Mouse (Mus musculus) spleen, postnatal 10 days (tissue): ENCODE results near the gene Glra1.
A peak's percentile ranks its signal among the peaks of the same experiment; 100 is the strongest.
"Not testable (repeated sequence)": the region's sequence is repeated elsewhere in the genome, so short reads cannot be mapped to it uniquely, and the experiment has no call there.

Source experiments
- DNase-seq, 2 experiments: peaks; one replicate each; pipeline ENCODE4 v3.0.0; 2021 to 2022; ENCODE audit warnings: low spot score in 2 of 2

Gene Glra1

DNA sequence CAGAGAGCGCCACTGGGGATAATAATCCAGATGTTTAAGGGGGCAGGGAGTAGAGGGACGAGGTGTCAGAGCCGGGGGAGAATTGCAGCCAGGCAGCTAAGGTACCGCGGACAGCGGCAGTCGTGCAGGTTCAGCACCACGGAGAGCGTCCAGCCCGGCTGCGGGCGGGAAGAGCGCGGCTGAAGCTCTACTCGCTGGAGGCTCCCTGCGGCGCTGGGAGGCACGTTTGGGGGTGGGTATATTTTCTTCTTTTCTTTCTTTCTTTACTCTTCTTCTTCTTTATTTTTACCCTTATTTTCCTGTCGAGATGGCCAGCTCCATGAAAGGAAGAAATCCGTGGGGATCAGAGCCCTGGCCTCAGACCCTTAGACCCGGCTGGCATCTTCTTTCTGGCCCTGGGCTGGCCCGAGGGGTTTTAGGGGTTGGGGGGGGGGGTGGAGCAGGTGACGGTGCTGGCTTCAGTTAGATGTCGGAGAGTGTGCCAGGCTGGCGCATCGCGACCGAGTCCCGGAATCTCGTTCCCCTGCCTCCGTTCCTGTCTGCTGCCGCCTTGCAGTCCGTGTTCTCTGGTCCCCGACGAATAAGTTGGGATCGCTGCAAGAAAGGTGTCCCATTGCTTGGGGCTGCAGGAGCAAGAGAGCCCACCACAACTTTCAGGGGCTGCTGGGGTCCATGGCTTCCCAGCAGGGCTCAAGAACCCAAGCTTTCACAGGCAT, at the start of gene Glra1:
Gene Glra1 (minus strand): TSS at position 391 of the 716 bp plus-strand sequence.
- DNase-seq, result peak; percentile 17 to 71

DNA sequence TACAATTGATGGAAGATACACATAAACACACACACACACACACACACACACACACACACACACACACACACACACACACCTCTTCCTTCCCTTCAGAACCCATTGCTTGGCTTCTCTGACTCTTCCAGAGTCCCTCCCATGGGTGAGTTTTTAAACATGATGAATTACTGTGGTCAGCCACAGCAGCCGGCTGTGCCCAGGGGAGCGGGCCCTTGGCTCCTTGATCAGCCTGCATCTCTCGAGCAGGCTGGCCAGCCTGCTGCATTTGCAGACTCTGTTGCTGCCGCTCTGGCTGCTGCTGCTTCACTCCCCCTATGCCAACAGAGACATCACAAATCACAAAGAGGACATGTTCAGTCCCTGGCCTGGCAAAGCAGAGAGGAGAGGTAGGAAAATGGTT, 29.0 kb upstream of the Glra1 start:
- DNase-seq, result no peak

DNA sequence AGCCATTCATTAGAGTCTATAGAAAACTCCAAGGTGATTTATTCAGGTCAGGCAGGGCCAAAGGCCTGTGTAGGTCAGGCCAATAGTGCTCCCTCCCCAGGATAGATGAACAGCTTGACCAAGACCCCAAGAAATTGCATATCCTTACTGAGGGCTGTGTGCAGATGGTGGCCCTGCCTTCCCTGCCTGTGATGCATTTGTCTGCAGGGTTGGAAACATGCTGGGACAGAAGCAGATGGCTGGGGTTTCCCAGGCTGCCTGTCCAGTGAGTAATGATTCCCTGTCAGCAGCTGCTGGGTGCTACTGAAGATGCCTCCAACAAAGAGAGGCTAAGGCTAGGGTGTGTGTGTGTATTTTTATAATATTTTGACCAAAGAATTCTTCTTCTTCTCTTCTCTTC, 25.9 kb upstream of the Glra1 start:
- no peak for DNase-seq

DNA sequence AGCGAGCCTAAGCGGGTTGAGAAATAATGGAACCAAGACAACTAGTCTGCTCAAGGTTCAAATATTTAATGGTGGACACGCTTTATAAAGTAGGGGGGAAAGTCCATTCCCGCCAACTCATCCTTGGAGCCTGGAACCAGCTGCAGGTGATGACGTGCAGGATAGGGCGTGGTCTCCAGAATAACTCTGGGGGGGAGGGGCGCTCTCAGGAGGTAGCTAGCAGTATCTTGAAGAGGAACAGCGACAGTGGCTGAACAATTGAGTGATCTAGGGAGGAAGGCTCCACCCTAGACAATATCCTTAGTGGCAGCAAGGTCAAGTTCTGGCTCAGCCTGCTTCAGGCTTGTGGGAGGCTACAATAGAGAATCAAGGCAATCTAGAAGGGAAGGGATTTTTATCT, 6.6 kb upstream of the Glra1 start:
- not testable (repeated sequence) for DNase-seq

GRCm38 (mm10) chr11:55608524-55608920, 524 bp upstream of the Glra1 start:
- no peak for DNase-seq

- no peak for DNase-seq
Observed at GRCm38 (mm10) chr11:55607066-55607807, 761 bp downstream of the Glra1 start.

GRCm38 (mm10) chr11:55601447-55602065, 6.4 kb downstream of the Glra1 start:
- no peak for DNase-seq

- no peak for DNase-seq
Observed at GRCm38 (mm10) chr11:55595726-55596125, 12.3 kb downstream of the Glra1 start.

GRCm38 (mm10) chr11:55594411-55594810, 13.6 kb downstream of the Glra1 start:
- DNase-seq, result no peak

DNA sequence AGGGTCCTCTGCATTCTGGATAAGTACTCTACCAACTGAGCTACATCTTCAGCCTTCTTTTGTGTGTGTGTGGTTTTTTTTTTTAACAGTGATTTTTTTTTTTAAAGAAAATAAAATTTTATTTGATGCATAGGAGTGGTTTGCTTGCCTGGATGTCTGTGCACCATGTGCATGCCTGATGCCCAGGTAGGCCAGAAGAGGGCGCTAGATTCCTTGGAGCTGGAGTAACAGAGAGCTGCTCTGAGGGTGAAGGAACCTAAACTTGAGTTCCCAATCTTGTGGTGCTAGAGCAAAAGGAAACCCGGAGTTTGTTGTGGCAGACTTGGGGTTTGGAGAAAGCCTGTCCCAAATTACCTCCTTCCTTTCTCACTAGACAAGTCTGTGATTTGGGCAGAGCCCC, 16.8 kb downstream of the Glra1 start:
- no peak for DNase-seq

- DNase-seq, result no peak
Observed at GRCm38 (mm10) chr11:55589376-55590167, 18.4 kb downstream of the Glra1 start.

DNA sequence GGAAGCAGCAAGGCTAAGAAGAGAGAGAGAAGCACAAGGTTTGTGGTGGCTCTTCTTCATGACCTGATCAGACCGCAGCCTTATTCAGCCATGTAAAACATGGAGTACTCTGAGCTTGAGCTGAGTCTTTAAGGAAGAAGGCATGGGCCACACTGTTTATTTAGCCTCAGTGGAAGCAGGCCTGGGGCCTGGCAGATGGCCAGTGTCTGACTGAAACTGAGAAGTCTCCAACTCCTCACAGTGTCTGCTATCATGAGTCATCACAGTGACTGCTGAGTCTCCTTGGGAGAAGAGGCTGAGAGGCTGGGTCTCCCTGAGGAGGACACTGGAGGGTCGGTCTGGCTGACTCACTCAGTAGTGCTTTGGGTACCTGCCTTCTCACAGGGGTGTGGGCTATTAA, 33.6 kb downstream of the Glra1 start:
- no peak for DNase-seq

GRCm38 (mm10) chr11:55571144-55571543, 36.9 kb downstream of the Glra1 start:
- peak; percentile 4 to 27 for DNase-seq

GRCm38 (mm10) chr11:55566309-55567099, 41.5 kb downstream of the Glra1 start:
- no peak for DNase-seq

GRCm38 (mm10) chr11:55545690-55546089, 62.3 kb downstream of the Glra1 start:
- DNase-seq, result no peak

DNA sequence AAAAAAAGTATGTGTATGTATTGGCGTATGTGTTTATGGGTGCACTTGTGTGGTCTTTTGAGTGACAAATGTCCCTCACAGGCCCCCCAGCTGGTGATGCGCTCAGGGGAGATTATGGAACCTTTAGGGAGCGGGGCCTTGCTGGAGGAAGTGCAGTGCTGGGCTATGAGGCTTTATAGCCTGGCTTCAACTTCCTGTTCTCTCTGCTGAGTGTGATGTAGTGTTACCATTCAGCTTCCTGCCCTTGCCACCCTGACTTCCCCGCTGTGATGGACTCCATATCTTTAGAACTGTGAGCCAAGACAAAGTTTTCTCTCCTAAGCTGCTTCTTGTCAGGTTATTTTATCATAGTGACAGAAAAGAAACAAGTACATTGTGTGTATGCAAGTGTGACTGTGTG, 65.3 kb downstream of the Glra1 start:
- DNase-seq, result no peak

- DNase-seq, result no peak
Observed at GRCm38 (mm10) chr11:55542128-55542527, 65.9 kb downstream of the Glra1 start.

DNA sequence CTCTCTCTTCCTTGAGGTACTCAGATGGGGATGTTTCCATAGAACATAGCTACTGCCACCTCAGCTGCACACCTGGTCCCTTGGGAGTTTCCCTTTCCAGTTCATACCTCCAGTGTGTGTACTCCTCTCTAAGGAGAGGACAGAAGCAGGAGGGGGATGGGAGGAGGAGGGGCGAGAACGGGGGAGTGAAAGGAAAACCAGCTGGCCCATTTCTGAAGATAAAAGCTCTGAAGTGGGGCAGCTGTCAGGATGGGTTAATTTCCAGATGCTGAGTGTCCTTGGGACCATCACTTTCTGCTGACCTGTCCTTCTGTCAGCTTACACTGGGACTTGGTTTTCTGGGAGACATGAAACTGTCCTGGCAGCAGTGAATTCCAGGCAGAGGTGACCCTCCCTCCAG, 73.2 kb downstream of the Glra1 start:
- no peak for DNase-seq

GRCm38 (mm10) chr11:55533378-55533777, 74.6 kb downstream of the Glra1 start:
- DNase-seq, result no peak

DNA sequence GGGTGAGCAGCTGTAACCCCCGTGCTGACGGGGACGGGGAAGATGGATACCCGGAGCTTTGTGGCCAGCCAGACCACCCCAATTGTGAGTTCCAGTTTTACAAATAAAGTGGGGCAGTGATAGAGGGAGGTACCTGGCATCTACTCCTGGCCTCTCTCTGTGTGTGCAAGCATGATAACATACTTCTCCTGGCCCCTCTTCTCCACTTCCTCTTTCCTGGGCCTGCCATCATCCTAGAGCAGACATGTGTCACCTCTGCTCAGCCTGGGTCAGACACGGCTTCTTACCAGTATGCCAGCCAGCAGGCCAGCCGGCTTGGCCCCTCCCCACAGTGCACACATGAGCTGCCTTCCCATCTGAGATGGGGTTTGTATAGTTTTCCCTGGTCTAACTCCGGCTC, 77.3 kb downstream of the Glra1 start:
- DNase-seq, result no peak
